Mouse (Mus musculus) liver, postnatal 0 days (tissue): Measurements from ENCODE around the gene Rabgap1l. TPM values are rescaled to one million over a fixed set of nuclear protein-coding genes. Genes with fewer than 3 reads are reported as not detected.

Experiments used
- ATAC-seq: fragments of 200-750 bp; cut with Nextera tagmentation; 2 replicates; pipeline ENCODE4 v1.8.0; 2017; ENCODE audit warnings: mild to moderate bottlenecking, moderate library complexity
- DNase-seq: peaks from one replicate; pipeline ENCODE4 v3.0.0-alpha.2; 2016
- H3K27ac ChIP-seq: fragments of 300-500 bp; sonication (generic); 2 replicates; pipeline ENCODE4 v1.5.1; 2014; ENCODE audit warnings: antibody characterized with exemption, moderate library complexity, mild to moderate bottlenecking, low read depth
- H3K27me3 ChIP-seq: fragments of 300-500 bp; sonication (generic); 2 replicates; pipeline ENCODE4 v1.6.1; 2014; ENCODE audit warnings: low read length, control low read depth, mixed read lengths; ENCODE audit not compliant: insufficient read depth
- H3K36me3 ChIP-seq: fragments of 300-500 bp; sonication (generic); replicated peaks from 2 replicates; pipeline ENCODE4 v1.6.1; 2014; ENCODE audit warnings: mild to moderate bottlenecking, control low read depth, low read length, moderate library complexity, mixed read lengths; ENCODE audit not compliant: insufficient read depth
- H3K4me1 ChIP-seq: fragments of 300-500 bp; sonication (generic); 2 replicates; pipeline ENCODE4 v1.6.1; 2014; ENCODE audit warnings: antibody characterized with exemption, mild to moderate bottlenecking, control low read depth; ENCODE audit not compliant: insufficient read depth
- H3K4me2 ChIP-seq: fragments of 300-500 bp; sonication (generic); 2 replicates; pipeline ENCODE4 v1.6.1; 2014; ENCODE audit warnings: low read depth, mild to moderate bottlenecking, low read length, moderate library complexity, mixed read lengths
- H3K4me3 ChIP-seq: fragments of 300-500 bp; sonication (generic); 2 replicates; pipeline ENCODE4 v1.5.1; 2014; ENCODE audit warnings: low read depth, low read length
- H3K9ac ChIP-seq: fragments of 300-500 bp; sonication (generic); replicated peaks from 2 replicates; pipeline ENCODE4 v1.6.1; 2014; ENCODE audit warnings: mild to moderate bottlenecking, moderate library complexity
- H3K9me3 ChIP-seq: fragments of 300-500 bp; sonication (generic); 2 replicates; pipeline ENCODE4 v1.6.1; 2016; ENCODE audit warnings: mild to moderate bottlenecking, control low read depth, low read length, mixed read lengths
- CTCF ChIP-seq: sonication (generic); IDR thresholded peaks from 2 replicates; pipeline ENCODE4 v1.5.1; 2016; ENCODE audit warnings: antibody characterized with exemption, low read depth
- EP300 ChIP-seq: IDR thresholded peaks from 2 replicates; pipeline ENCODE4 v1.6.1; 2016; ENCODE audit warnings: antibody characterized with exemption, low read depth, mild to moderate bottlenecking
- WGBS: fragments of 180-500 bp; shearing (Covaris S2); extraction: QIAGEN DNeasy Blood & Tissue Kit; methylation state at CpG from one replicate; pipeline ENCODE4 v1.1.7; 2014; ENCODE audit not compliant: insufficient replicate concordance; 5-methylcytosine and 5-hydroxymethylcytosine counted together
- polyA plus RNA-seq: library from polyadenylated mRNA; unstranded; fragments of >200 nt; fragmentation: Nextera tagmentation; extraction: Ambion mirVana; gene quantifications from 2 replicates; pipeline ENCODE4 v1.2.1, GENCODE M21; 2015

Gene Rabgap1l
- polyA plus RNA-seq, 1 experiment from 2014 or later: 21.6 TPM

GRCm38 (mm10) chr1:160446823-160447222 is 346.2 kb downstream of the Rabgap1l start:
- no peaks in the 10 kb centered on the region for H3K9me3 ChIP-seq
- H3K4me1 ChIP-seq: no peaks in the 10 kb centered on the region
- ATAC-seq: no peak
- no peaks in the 10 kb centered on the region for H3K27me3 ChIP-seq
- H3K36me3 ChIP-seq: no peaks in the 10 kb centered on the region
- no peak overlapping the region for H3K4me3 ChIP-seq
- H3K9ac ChIP-seq: no peak overlapping the region
- H3K27ac ChIP-seq: no peak overlapping the region
- no peak for TF ChIP-seq EP300
- TF ChIP-seq CTCF: no peak
- WGBS: 38% methylated on average over 1 of the region's 1 CpGs
- no peak overlapping the region for H3K4me2 ChIP-seq
- DNase-seq: no peak

GRCm38 (mm10) chr1:160443506-160443905 is 349.5 kb downstream of the Rabgap1l start:
- no peaks in the 10 kb centered on the region for H3K27me3 ChIP-seq
- H3K9ac ChIP-seq: no peak overlapping the region
- H3K9me3 ChIP-seq: no peaks in the 10 kb centered on the region
- TF ChIP-seq CTCF: no peak
- TF ChIP-seq EP300: no peak
- H3K4me1 ChIP-seq: no peaks in the 10 kb centered on the region
- H3K4me3 ChIP-seq: no peak overlapping the region
- ATAC-seq (no peak), DNase-seq (no peak)
- H3K4me2 ChIP-seq: no peak overlapping the region
- WGBS: 72% methylated on average over 1 of the region's 1 CpGs
- no peak overlapping the region for H3K27ac ChIP-seq
- H3K36me3 ChIP-seq: no peaks in the 10 kb centered on the region

GRCm38 (mm10) chr1:160441679-160442078 is 351.3 kb downstream of the Rabgap1l start:
- H3K4me3 ChIP-seq: no peak overlapping the region
- H3K27ac ChIP-seq: no peak overlapping the region
- H3K4me1 ChIP-seq: no peaks in the 10 kb centered on the region
- ATAC-seq: no peak
- H3K9me3 ChIP-seq: no peaks in the 10 kb centered on the region
- no peaks in the 10 kb centered on the region for H3K36me3 ChIP-seq
- no peak overlapping the region for H3K9ac ChIP-seq
- TF ChIP-seq EP300: no peak
- TF ChIP-seq CTCF: no peak
- WGBS: 77% methylated on average over 2 of the region's 2 CpGs
- H3K27me3 ChIP-seq: no peaks in the 10 kb centered on the region
- H3K4me2 ChIP-seq: no peak overlapping the region
- DNase-seq: no peak

GRCm38 (mm10) chr1:160441161-160441560 is 351.9 kb downstream of the Rabgap1l start:
- H3K4me1 ChIP-seq: no peaks in the 10 kb centered on the region
- no peak overlapping the region for H3K4me3 ChIP-seq
- 55% methylated on average over 5 of the region's 5 CpGs for WGBS
- TF ChIP-seq CTCF: no peak
- TF ChIP-seq EP300: no peak
- H3K27ac ChIP-seq: no peak overlapping the region
- DNase-seq (no peak), ATAC-seq (no peak)
- H3K27me3 ChIP-seq: no peaks in the 10 kb centered on the region
- H3K9ac ChIP-seq: no peak overlapping the region
- no peak overlapping the region for H3K4me2 ChIP-seq
- H3K36me3 ChIP-seq: no peaks in the 10 kb centered on the region
- H3K9me3 ChIP-seq: no peaks in the 10 kb centered on the region

GRCm38 (mm10) chr1:160438820-160439219 is 354.2 kb downstream of the Rabgap1l start:
- no peaks in the 10 kb centered on the region for H3K36me3 ChIP-seq
- H3K4me2 ChIP-seq: no peak overlapping the region
- WGBS: 76% methylated on average over 4 of the region's 4 CpGs
- no peak overlapping the region for H3K9ac ChIP-seq
- H3K27me3 ChIP-seq: no peaks in the 10 kb centered on the region
- H3K4me1 ChIP-seq: no peaks in the 10 kb centered on the region
- H3K9me3 ChIP-seq: no peaks in the 10 kb centered on the region
- TF ChIP-seq CTCF (no peak), EP300 (no peak)
- no peak for DNase-seq
- H3K27ac ChIP-seq: no peak overlapping the region
- H3K4me3 ChIP-seq: no peak overlapping the region
- ATAC-seq: no peak

GRCm38 (mm10) chr1:160417196-160417854 is 375.7 kb downstream of the Rabgap1l start:
- no peaks in the 10 kb centered on the region for H3K27me3 ChIP-seq
- H3K4me2 ChIP-seq: no peak overlapping the region
- WGBS: 83% methylated on average over 5 of the region's 5 CpGs
- no peak for TF ChIP-seq EP300
- no peak for TF ChIP-seq CTCF
- H3K4me1 ChIP-seq: no peaks in the 10 kb centered on the region
- DNase-seq (no peak), ATAC-seq (no peak)
- H3K4me3 ChIP-seq: no peak overlapping the region
- H3K9me3 ChIP-seq: no peaks in the 10 kb centered on the region
- H3K36me3 ChIP-seq: no peaks in the 10 kb centered on the region
- H3K9ac ChIP-seq: no peak overlapping the region
- no peak overlapping the region for H3K27ac ChIP-seq

- Histone ChIP-seq H3K4me2 (no peak overlapping the region), H3K9me3 (no peaks in the 10 kb centered on the region), H3K4me3 (no peak overlapping the region), H3K36me3 (no peaks in the 10 kb centered on the region), H3K4me1 (0 out of 2 replicates have a peak, but pooled peaks cover 3% of the 10 kb centered on the region), H3K9ac (no peak overlapping the region), H3K27ac (no peak overlapping the region), H3K27me3 (no peaks in the 10 kb centered on the region)
- no peak for TF ChIP-seq EP300
- peak; percentile 54 for TF ChIP-seq CTCF
- 35% methylated on average over 5 of the region's 5 CpGs for WGBS
- no peak for DNase-seq
- no peak for ATAC-seq
Measured at GRCm38 (mm10) chr1:160410822-160411221, 382.2 kb downstream of the Rabgap1l start.
